Mouse (Mus musculus) heart, adult 11 months (tissue): Measurements from ENCODE around the gene Gpr84.
"Not testable (repeated sequence)": the region's sequence is repeated elsewhere in the genome, so short reads cannot be mapped to it uniquely, and the experiment has no call there.

ENCODE experiments used
- DNase-seq: peaks from one replicate; pipeline ENCODE4 v3.0.0; 2022

The Gpr84 gene

GRCm38 (mm10) chr15:103284647-103285046 is 25.8 kb downstream of the Gpr84 start:
- peak; percentile 85 for DNase-seq

- peak; percentile 74 for DNase-seq
Observed at GRCm38 (mm10) chr15:103284066-103284465, 26.3 kb downstream of the Gpr84 start.

- DNase-seq: no peak
Observed at GRCm38 (mm10) chr15:103281465-103282205, 28.8 kb downstream of the Gpr84 start.

- peak; percentile 76 for DNase-seq
Observed at GRCm38 (mm10) chr15:103280817-103281464, 29.5 kb downstream of the Gpr84 start.

GRCm38 (mm10) chr15:103279750-103280149 is 30.7 kb downstream of the Gpr84 start:
- no peak for DNase-seq

- no peak for DNase-seq
Observed at GRCm38 (mm10) chr15:103277949-103278348, 32.5 kb downstream of the Gpr84 start.

- not testable (repeated sequence) for DNase-seq
Observed at GRCm38 (mm10) chr15:103275943-103276342, 34.5 kb downstream of the Gpr84 start.

- peak; percentile 100 for DNase-seq
Observed at GRCm38 (mm10) chr15:103272419-103273279, 37.8 kb downstream of the Gpr84 start, which contains the start of gene Copz1. Gene Copz1, plus strand, starts transcription at chr15:103272714.

- DNase-seq: no peak
Observed at GRCm38 (mm10) chr15:103268903-103269302, 41.5 kb downstream of the Gpr84 start.

- no peak for DNase-seq
Observed at GRCm38 (mm10) chr15:103264794-103265193, 45.6 kb downstream of the Gpr84 start.

GRCm38 (mm10) chr15:103259989-103260388 is 50.4 kb downstream of the Gpr84 start:
- DNase-seq: no peak

GRCm38 (mm10) chr15:103259162-103259561 is 51.2 kb downstream of the Gpr84 start:
- no peak for DNase-seq
